Mouse (Mus musculus) erythroblast, embryonic 14.5 days (primary cell): ENCODE results near the gene Fank1. TPM values are rescaled to one million over a fixed set of nuclear protein-coding genes. Genes with fewer than 3 reads are reported as not detected.

Experiments
- H3K27me3 ChIP-seq: 2 replicates; pipeline ENCODE4 v1.6.1; 2012; ENCODE audit warnings: inconsistent platforms; ENCODE audit not compliant: control insufficient read depth
- H3K36me3 ChIP-seq: 2 replicates; pipeline ENCODE4 v1.6.1; 2012; ENCODE audit warnings: mild to moderate bottlenecking, inconsistent platforms; ENCODE audit not compliant: control insufficient read depth
- H3K4me1 ChIP-seq: 2 replicates; pipeline ENCODE4 v1.6.1; 2012; ENCODE audit warnings: inconsistent platforms; ENCODE audit not compliant: control insufficient read depth
- H3K4me3 ChIP-seq: replicated peaks from 2 replicates; pipeline ENCODE3; 2012; ENCODE audit warnings: moderate library complexity, mild to moderate bottlenecking, inconsistent platforms
- H3K9me3 ChIP-seq: 2 replicates; pipeline ENCODE4 v1.6.1; 2012; ENCODE audit warnings: low read length, inconsistent platforms, mixed read lengths; ENCODE audit not compliant: control insufficient read depth
- GATA1 ChIP-seq: IDR thresholded peaks from 2 replicates; pipeline ENCODE4 v1.6.1; 2012; ENCODE audit warnings: low read length, inconsistent platforms, mixed read lengths
- TAL1 ChIP-seq: IDR thresholded peaks from 3 replicates; pipeline ENCODE4 v1.6.1; 2012; ENCODE audit warnings: low read length, inconsistent platforms, mixed read lengths
- polyA plus RNA-seq: library from polyadenylated mRNA; stranded (reverse); fragments of >175 nt; gene quantifications from 2 replicates; pipeline ENCODE4 v1.2.3, GENCODE M21; 2012

The Fank1 gene
- not detected in 2 replicates for polyA plus RNA-seq

GRCm38 (mm10) chr7:133776626-133776996 lies at the start of gene Fank1:
Fank1 (plus strand) TSS chr7:133776861.
- Histone ChIP-seq H3K27me3 (peaks cover 2% of the 10 kb centered on the region), H3K36me3 (no peaks in the 10 kb centered on the region), H3K4me1 (peaks cover 28% of the 10 kb centered on the region), H3K4me3 (peak within 1 kb of the TSS; percentile 85), H3K9me3 (no peaks in the 10 kb centered on the region)
- TF ChIP-seq GATA1 (no peak), TAL1 (no peak)

- peaks cover 45% of the 10 kb centered on the region for H3K36me3 ChIP-seq
Measured at GRCm38 (mm10) chr7:133727027-133727426, 49.6 kb upstream of the Fank1 start.

GRCm38 (mm10) chr7:133729351-133729750 lies 47.3 kb upstream of the Fank1 start:
- Histone ChIP-seq H3K4me1 (no peaks in the 10 kb centered on the region; the same call in 1 of the 2 replicates), H3K4me3 (no peak overlapping the region), H3K36me3 (peaks cover 42% of the 10 kb centered on the region), H3K9me3 (no peaks in the 10 kb centered on the region), H3K27me3 (no peaks in the 10 kb centered on the region)
- TF ChIP-seq TAL1 (no peak), GATA1 (no peak)

More at GRCm38 (mm10) chr7:133727027-133727426, 49.6 kb upstream of the Fank1 start:
- H3K27me3 ChIP-seq: no peaks in the 10 kb centered on the region
- H3K4me3 ChIP-seq: no peak overlapping the region
- no peak for TF ChIP-seq TAL1
- no peaks in the 10 kb centered on the region; the same call in 1 of the 2 replicates for H3K4me1 ChIP-seq
- H3K9me3 ChIP-seq: no peaks in the 10 kb centered on the region

- Histone ChIP-seq H3K27me3 (no peaks in the 10 kb centered on the region), H3K4me3 (no peak overlapping the region), H3K36me3 (peaks cover 34% of the 10 kb centered on the region), H3K9me3 (no peaks in the 10 kb centered on the region), H3K4me1 (no peaks in the 10 kb centered on the region; the same call in 1 of the 2 replicates)
- no peak for TF ChIP-seq GATA1
- no peak for TF ChIP-seq TAL1
Measured at GRCm38 (mm10) chr7:133730324-133731191, 46.1 kb upstream of the Fank1 start.

GRCm38 (mm10) chr7:133731971-133732645 lies 44.6 kb upstream of the Fank1 start:
- TF ChIP-seq GATA1: no peak
- TF ChIP-seq TAL1: no peak
- Histone ChIP-seq H3K4me1 (no peaks in the 10 kb centered on the region; the same call in 1 of the 2 replicates), H3K9me3 (no peaks in the 10 kb centered on the region), H3K4me3 (no peak overlapping the region), H3K36me3 (peaks cover 28% of the 10 kb centered on the region), H3K27me3 (no peaks in the 10 kb centered on the region)

DNA sequence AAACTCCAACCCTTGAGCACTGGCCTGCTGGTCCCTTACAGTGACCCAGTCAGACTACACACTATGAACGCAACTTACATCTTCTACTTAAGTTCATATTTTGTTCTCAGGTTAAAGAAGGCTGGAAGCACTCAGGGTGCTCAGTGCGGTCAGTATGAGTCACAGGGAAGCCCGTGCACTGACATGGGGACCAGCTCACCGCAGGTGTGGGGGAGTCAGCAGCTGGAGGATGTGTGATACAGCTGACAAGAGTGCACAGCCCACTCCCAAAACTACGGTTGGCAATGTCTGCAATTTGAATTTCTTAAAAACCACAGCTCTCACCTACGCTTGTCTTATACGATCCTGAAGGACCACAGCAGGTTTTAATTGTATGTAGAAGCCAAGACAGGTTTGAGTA lies 36.1 kb upstream of the Fank1 start:
- Histone ChIP-seq H3K4me3 (no peak overlapping the region), H3K36me3 (peaks cover 27% of the 10 kb centered on the region), H3K27me3 (no peaks in the 10 kb centered on the region), H3K9me3 (no peaks in the 10 kb centered on the region), H3K4me1 (no peaks in the 10 kb centered on the region)
- TF ChIP-seq GATA1: no peak
- TF ChIP-seq TAL1: no peak

DNA sequence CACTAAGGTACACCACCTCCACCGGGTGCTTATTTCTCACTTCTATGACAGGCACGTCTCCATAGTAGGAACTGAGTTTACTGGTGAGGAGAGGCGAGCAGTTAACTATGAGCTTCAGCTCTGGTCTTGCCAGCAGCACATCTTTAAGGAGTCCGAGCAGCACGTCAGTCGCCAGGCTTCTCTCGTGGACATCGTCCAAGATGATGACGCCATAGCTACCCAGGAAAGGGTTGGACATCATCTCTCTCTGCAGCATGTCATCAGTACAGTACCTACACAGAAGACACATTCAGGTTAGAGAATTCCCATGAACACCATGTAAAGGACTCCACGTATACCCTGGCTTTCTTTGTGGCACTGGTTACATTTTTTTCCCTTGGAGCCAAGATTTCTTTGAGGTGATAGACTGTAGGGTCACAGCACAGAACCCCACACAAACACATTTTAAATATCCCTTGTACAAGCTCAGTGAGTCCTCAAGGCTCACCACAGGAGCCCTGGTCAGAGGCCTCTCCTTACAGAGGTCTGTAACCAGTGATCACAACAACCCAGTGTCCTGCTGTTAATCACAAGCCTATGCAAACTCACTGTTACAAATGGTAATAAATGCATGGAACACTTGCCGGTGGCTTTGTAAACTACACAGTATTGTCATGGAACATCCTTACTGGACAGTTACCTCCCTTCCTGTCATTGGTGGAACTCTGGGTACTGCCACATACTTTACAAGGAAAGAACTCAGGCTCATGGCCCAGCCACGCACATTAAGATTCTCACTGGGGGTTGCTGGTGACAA lies 33.9 kb upstream of the Fank1 start:
- Histone ChIP-seq H3K36me3 (peaks cover 27% of the 10 kb centered on the region), H3K4me1 (no peaks in the 10 kb centered on the region), H3K9me3 (no peaks in the 10 kb centered on the region), H3K4me3 (no peak overlapping the region), H3K27me3 (no peaks in the 10 kb centered on the region)
- no peak for TF ChIP-seq TAL1
- no peak for TF ChIP-seq GATA1

DNA sequence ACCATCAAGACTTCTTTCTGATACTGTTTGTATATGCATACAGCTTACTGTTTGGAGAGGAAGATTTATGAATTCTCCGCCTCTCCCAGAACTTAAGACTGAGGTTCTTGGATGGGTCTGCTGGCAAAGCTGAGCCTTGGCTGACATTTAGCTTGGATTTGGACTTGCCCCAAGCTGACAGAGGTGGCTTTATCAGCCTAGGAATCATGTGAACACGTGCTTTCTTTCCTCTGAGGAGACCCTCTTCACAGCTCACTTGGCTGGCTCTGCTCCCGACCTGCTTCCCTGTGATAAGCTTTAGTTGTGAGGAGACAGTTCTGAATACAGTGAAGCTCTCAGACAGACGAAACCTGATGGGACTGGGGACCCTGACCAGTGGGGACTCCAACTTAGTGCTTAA lies 33.0 kb upstream of the Fank1 start:
- H3K4me1 ChIP-seq: no peaks in the 10 kb centered on the region
- TF ChIP-seq GATA1 (no peak), TAL1 (no peak)
- peaks cover 36% of the 10 kb centered on the region for H3K36me3 ChIP-seq
- no peaks in the 10 kb centered on the region for H3K9me3 ChIP-seq
- H3K27me3 ChIP-seq: no peaks in the 10 kb centered on the region
- H3K4me3 ChIP-seq: no peak overlapping the region
